Mouse (Mus musculus) c-Kit-negative CD71-positive TER-119-positive erythroid progenitor cells, embryonic 14.5 days (primary cell): ENCODE measurements around the gene Mrps12.

Experiments used
- DNase-seq: peaks from one replicate; pipeline ENCODE4 v3.0.0-alpha.2; 2013; ENCODE audit warnings: low read depth, low spot score

The Mrps12 gene

GRCm38 (mm10) chr7:28741709-28742438 is at the start of gene Mrps12, which contains the start of gene Sars2:
Mrps12 (minus strand) TSS chr7:28741820.
Sars2 (plus strand) TSS chr7:28741992.
- peak; percentile 98 for DNase-seq

GRCm38 (mm10) chr7:28790066-28790806 is 48.6 kb upstream of the Mrps12 start:
- DNase-seq: no peak

GRCm38 (mm10) chr7:28789235-28789634 is 47.6 kb upstream of the Mrps12 start:
- DNase-seq: no peak

GRCm38 (mm10) chr7:28788307-28789195 is 46.9 kb upstream of the Mrps12 start, which contains the start of gene Rinl:
Rinl (plus strand) TSS chr7:28788969.
- DNase-seq: no peak

GRCm38 (mm10) chr7:28787884-28788283 is 46.3 kb upstream of the Mrps12 start:
- DNase-seq: no peak

GRCm38 (mm10) chr7:28785161-28785560 is 43.5 kb upstream of the Mrps12 start:
- no peak for DNase-seq

GRCm38 (mm10) chr7:28781261-28781663 is 39.6 kb upstream of the Mrps12 start:
- no peak for DNase-seq

GRCm38 (mm10) chr7:28780857-28781256 is 39.2 kb upstream of the Mrps12 start:
- DNase-seq: no peak

- peak; percentile 79 for DNase-seq
Observed at GRCm38 (mm10) chr7:28780067-28780658, 38.5 kb upstream of the Mrps12 start.

GRCm38 (mm10) chr7:28778825-28779224 is 37.2 kb upstream of the Mrps12 start:
- no peak for DNase-seq

- DNase-seq: no peak
Observed at GRCm38 (mm10) chr7:28775129-28775528, 33.5 kb upstream of the Mrps12 start.

GRCm38 (mm10) chr7:28774164-28774563 is 32.5 kb upstream of the Mrps12 start:
- DNase-seq: no peak

GRCm38 (mm10) chr7:28773163-28773562 is 31.5 kb upstream of the Mrps12 start:
- no peak for DNase-seq

- DNase-seq: no peak
Observed at GRCm38 (mm10) chr7:28771867-28772266, 30.2 kb upstream of the Mrps12 start.

- DNase-seq: no peak
Observed at GRCm38 (mm10) chr7:28770309-28770708, 28.7 kb upstream of the Mrps12 start.

- DNase-seq: no peak
Observed at GRCm38 (mm10) chr7:28769414-28769958, 27.9 kb upstream of the Mrps12 start.

- no peak for DNase-seq
Observed at GRCm38 (mm10) chr7:28767462-28767965, 25.9 kb upstream of the Mrps12 start, which contains the start of gene Nfkbib. Nfkbib (minus strand) TSS chr7:28767512.

GRCm38 (mm10) chr7:28766910-28767309 is 25.3 kb upstream of the Mrps12 start:
- DNase-seq: no peak

GRCm38 (mm10) chr7:28766173-28766879 is 24.7 kb upstream of the Mrps12 start, which contains the start of gene Sirt2:
Sirt2 (plus strand) TSS chr7:28766735.
- peak; percentile 99 for DNase-seq

- no peak for DNase-seq
Observed at GRCm38 (mm10) chr7:28765211-28765610, 23.6 kb upstream of the Mrps12 start.
